Mouse (Mus musculus) thymus, adult 18-20 months (tissue): ENCODE measurements around the gene 1700016D06Rik.
"Not testable (repeated sequence)": the region's sequence is repeated elsewhere in the genome, so short reads cannot be mapped to it uniquely, and the experiment has no call there.

Experiments
- DNase-seq, 2 experiments: peaks; one replicate each; pipeline ENCODE4 v3.0.0; 2022; ENCODE audit warnings: mixed read lengths in 2 of 2

Gene 1700016D06Rik

DNA sequence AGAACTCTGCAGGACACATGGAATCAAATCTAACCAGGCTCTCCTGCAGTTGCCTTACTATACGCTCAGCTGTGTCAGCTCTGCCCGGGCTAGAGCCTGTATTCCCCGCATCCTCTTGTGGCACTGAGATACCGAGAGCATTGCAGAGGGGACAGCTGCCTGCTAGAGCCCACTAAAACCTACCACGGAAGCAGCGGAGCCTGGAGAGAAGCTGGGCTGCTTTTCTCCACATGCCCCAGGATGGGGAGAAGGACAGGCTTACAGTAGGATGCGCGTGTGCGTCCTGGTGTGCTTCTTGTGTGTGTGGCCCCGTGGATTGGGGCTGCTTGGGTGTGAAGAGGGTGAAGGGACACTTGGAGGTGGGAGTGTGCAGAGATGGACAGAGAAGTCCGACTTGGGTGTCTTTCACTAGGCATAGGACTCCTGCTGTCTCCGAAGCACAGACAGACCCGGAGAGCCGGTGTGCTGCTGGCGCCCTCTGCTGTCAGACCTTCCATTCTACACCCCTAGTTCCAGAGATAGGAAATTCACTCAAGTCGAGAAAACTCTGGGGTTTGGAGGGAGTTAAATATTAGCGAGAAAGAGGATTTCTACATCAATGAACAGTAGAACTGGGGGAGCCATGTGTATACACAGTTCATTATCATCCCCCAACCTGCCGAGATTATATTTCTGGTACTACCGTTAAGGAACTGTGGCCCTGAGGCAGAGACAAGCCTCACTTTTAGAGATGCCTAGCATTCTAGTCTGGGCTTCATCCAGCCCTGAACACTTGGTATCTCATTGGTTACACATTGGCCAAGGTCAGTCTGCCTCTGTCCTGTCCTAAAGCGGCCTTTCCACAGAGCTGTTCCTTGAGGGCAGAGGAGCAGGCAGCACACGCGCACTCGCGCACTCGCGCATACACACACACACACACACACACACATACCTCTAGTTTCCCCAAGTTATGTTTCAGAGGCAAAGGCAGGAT lies 517 bp downstream of the 1700016D06Rik start:
- peak; percentile 26 to 32 for DNase-seq

DNA sequence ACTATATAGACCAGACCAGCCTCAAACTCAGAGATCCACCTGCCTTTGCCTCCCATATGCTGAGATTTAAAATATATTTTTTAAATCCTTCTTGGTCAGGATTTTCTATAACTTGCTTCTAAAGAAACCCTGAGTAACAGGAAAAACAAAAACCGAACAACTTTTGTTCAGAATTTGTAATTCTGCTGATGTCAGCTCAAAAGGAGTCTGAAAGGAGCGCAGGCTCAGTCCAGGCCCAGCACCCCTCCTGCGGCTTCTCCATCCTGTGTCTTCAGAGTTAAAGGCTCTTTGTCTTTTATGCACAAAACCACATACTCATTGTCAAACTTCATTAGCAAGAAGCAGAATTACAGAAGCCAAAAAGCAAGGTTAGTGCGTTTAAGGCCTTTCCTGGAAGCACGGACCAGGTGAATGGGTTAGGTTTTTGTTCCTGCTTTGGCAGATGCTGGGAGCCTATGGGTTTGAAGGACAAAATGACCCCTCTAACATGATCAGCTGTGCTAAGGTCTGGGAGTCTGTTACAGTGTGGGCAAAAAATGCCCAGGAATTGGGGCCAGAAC lies 1.3 kb downstream of the 1700016D06Rik start:
- no peak for DNase-seq

DNA sequence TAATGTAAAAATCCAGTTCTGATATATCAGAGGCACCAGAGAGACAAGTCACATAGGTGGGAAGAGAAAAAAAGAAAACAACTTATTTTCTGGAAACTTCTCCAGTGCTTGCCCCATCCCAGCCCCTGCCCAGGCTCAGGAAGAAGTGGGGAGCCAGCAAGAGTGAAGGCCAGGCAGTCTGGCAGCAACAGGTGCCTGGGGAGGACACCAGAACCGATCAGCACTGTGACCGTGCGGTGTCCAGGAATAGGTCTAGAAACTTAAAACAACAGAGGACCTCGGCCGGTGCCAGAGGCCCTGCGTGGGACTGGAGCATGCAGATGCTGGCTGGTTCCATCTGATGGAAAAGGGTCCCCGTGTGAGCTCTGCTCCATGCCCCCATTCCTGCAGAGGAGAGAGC lies 3.4 kb downstream of the 1700016D06Rik start:
- no peak for DNase-seq

DNA sequence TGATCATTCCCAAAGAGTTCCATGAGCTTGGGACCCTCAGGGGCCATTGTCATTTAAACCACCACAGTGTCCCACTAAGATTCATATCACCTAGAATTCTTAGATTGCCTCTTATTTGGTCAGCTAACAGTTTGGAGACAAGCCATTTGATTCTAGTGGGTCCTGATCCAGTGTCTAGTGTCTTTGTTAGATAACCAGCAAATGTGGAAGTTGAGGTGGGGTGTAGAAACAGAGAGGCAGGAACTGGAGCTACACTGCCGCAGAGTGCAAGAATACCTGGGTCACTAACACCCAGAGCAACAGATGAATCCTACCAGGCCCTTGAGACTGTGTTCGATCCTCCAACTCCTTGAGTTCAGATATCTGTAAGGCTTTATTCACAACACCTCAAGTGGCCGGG lies 4.7 kb downstream of the 1700016D06Rik start:
- DNase-seq, result no peak

DNA sequence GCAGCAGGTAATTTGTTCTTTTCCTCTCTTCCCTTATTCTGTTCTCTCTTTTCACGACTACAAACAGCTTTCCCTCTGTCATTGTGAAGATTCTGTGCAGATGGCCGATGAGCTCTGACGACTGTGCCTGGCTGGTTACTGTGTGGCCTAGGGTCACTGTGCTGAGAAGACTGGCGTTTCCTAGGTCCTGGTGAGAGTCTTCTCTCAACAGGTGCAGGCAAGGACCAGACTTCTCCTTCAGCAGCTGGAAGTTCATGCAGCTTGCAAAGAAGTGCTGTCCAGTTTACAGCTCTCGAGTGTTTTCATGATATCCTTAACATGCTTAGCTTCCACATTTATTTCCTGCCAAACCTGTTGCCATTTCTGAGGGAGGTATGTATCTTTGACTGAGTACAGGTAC lies 6.9 kb downstream of the 1700016D06Rik start:
- DNase-seq, result no peak

DNA sequence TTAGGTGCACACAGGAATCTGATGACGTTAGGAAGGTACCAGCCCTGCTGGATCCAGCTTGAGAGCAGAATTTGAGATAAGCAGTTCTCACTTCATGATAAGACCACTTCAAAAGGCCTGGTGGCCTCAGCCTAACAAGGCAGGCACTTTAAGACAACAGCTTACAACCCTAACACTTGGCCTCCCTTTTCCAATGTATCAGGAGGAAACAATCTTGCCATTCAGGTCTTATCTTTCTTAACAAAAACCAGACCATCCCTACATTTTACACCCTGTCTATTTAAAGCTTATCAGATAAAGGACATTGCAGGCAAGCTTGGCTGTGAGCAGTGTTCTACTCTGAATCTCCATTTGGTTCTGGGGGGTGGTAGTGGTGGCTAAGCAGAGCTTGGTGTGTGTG lies 8.4 kb downstream of the 1700016D06Rik start:
- no peak for DNase-seq

DNA sequence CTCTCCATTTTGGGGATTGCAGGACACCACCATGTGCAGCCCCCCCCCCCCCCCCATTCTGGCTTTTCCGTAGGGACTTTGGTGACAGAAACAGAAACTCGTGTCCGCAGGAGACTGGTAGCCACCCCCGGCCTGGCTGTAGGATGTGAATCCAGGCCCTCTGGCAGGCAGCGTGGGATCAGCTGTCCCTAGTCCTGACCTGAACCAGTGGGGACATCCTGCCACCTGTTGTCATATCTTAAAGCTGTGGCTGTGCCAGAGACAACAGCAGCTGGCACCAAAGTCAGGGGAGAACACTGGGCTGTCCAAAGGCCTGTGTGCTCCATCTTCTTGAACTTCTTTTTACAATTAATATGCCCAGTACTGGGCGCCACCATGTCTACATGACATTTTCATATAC lies 9.1 kb downstream of the 1700016D06Rik start:
- DNase-seq, result no peak

DNA sequence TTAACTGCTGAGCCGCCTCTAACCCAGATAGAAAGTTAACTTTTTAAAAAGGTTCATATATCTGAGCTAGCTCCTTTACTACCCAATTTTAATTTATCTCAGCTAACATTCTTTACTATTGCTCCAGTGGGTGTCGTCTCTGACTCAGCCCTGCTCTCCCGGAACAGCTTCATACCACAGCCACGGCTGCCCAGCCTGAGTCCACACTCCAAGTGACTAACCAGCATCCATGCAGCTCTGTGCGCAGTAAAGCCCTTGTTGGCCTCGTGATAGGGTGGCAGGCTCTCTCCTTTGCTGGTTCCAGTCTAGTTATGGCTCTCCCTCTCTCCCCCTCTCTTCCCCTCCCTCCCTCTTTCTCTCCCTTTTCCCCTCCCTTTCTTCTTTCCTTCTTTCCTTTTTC lies 9.6 kb downstream of the 1700016D06Rik start:
- no peak for DNase-seq

DNA sequence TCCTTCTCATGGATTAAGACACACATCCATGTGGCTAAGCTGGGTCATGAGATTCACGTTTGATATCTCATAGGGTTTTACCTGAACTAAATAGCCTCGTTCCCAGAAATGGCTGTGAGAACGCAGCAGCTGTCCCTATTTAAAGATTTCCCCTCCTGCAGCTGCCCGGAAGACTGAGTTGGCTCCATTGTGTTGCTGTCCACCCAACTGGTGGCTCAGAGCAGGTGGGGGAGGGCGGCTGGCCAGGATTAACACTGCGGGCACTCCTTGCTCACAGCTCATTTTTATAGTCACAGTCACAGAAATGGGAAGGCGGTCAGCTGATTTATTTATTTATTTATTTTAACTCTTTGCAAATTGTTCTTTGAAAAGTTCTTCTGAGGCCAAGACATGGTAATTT lies 10.9 kb downstream of the 1700016D06Rik start:
- no peak for DNase-seq

DNA sequence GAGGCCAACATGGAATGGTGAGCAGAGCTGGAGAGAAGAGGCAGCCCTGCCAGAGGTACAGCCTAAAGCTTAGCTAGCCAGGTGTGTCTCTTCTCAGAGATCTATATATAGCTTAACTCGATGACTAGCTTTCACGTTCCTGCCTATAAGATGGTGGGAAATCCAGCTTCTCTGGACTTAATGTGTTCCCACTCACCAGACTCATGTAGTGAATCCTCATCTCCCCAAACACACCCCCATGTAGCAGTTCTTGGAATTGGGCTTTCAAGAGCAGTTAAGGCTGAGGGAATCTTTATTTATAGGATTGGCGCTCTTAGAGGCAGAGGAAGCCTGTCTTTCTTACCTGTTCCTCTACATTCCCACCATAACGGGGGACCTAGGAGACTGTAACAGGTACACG lies 13.6 kb downstream of the 1700016D06Rik start:
- no peak for DNase-seq

DNA sequence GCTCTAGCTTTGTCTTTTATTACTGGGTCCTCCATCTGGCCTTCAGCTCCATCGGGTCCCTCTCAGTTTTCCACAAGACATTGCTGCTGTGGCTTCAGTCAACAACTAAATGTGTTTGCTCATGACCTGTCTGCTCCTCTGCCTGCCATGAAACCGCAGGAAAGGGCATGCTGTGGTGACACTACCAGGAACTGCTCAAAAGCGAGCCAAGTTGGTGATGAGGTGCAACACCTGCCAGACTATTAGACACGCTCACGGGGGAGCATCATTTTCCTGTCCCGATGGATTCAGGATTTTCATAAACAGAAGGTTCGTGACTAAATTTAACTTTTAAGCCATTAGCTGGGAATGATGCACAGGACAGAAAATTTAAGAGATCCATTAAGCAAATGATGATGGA lies 16.3 kb downstream of the 1700016D06Rik start:
- DNase-seq, result no peak

DNA sequence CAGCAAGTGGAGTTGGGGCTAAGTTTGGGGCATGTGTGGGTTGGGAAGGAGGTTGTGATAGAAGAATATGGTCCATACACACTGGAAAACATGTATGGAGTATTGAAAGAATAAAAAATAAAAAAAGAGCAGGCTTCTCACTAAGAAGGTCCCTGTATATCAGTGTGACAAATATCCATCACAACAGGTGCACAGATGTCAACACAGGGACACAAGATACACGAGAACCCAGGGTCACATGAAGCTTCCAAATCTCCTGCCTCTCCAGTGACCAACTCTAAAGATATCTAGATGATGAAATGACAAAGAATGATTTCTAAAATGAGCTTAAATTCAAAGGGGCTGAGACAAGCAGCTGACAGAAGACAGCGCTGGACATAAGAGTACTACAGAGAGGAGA lies 32.6 kb downstream of the 1700016D06Rik start:
- DNase-seq, result no peak

DNA sequence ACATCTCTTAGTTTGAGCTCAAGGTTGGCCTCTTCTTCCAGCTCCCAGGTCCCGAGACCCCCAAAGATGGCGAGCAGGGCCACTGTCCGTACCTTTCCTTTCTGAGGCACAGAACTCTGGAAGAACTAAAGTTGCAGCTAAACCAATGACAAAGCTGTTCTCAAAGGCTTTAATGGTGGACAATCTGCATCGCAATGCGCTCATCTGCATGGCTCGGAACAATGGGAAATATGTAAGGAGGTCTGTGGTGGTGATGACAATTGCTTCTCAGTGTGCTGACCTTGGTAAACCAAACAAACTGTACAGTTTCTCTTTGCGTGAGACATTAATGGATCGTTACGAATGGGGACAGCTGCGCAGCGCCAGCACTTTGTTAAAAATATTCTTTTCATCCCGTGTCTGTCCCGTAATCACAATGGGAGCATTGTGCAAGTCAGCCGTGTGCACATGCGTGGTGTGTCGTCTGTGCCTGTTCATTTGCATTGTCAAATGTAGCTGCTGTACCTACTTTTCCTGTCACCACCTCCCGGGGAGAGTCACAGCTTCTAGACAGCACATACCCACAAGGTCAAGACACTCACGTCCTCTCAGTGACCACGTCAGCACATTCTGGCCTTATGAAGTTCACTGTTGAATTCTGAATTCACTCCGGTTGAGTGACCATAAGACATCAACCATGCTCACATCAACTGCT lies 34.7 kb downstream of the 1700016D06Rik start:
- not testable (repeated sequence) for DNase-seq

DNA sequence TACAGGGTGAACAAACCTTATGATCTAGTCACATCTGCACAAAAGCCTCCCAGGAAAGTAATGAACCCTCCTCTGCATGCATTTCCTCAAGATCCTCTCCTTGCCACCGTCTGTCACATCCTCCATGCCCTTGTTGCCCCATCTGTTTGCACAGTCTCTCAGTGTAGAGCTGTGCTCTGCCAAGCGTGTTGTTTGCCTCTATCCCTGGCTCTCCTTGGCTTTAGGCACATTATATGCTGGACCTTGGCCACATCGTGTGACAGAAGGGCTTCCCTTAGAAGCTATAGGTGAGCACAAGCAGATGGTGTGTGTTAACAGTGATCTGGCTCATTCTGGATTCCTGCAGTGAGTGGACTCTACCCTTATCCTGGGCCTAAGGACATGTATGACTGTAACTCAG lies 38.9 kb downstream of the 1700016D06Rik start:
- no peak for DNase-seq

DNA sequence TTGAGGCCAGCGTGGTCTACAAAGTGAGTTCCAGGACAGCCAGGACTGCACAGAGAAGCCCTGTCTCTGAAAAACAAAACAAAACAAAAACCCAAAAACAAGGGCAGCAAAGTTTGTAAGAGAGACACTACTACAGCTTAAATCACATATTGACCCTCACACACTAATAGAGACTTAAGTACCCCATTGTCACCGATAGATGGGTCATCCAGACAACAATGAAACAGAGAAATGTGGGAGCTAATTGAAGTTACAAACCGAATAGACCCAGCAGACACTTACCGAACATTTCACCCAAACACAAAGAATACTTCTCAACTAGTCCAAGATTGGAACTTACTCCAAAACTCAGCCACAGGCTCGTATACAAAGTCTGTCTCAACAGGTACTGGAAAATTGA lies 50.8 kb downstream of the 1700016D06Rik start:
- no peak for DNase-seq

DNA sequence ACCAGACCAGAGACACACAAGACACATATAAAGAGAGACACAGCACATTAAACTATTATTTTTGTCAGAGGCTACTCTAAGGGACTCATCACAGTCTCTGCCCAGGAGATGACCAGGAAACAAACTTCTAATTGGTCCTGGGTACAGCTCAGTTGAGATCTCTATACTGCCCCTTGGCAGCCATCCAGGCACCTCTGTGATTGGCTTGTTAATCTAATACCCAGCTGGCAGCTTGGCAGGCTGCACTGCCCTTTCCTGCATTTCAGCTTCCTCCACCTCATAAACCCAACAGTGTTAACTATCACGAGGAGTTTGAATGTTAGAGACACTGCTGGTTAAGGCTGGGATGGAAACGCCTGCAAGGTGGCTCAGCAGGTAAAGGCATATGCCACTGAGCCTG lies 57.7 kb downstream of the 1700016D06Rik start:
- no peak for DNase-seq

DNA sequence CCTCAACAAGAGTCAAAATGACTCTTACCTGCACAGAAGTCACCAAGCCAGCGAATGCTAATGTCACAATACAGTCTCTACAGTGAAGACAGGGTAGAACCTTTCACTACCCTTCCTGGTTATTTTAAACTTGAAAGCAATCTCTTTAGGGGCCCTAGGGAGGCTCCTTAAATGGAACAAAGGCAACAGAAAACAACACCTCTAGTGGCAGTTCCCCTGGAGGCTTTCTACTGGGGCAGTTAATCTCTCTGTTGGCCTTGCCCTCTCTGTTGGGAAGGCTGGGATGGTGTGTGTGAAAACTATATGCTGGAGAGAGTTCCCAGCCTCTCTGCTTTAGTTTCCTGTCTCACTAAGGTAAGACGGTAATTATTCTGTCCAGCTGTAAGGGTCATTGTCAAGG lies 60.3 kb downstream of the 1700016D06Rik start:
- DNase-seq, result no peak

DNA sequence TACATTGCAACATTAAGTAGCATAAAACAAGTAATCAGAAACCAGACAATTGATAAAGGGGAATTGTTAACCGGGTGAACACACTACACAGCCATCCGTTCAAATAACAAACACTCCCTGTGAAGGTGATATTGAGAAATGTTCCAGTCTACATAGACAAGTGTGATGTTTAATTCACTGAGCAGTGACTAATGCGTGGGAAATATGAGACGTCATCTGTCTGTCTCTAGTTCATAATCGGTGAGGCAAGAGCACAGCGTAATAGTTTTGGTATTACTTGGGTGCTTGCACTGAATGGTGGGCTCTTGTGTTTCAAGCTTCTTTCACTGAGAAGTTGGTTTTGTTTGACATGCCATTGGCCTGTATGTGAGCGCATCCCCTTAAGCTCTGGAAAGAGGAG lies 63.3 kb downstream of the 1700016D06Rik start:
- no peak for DNase-seq

DNA sequence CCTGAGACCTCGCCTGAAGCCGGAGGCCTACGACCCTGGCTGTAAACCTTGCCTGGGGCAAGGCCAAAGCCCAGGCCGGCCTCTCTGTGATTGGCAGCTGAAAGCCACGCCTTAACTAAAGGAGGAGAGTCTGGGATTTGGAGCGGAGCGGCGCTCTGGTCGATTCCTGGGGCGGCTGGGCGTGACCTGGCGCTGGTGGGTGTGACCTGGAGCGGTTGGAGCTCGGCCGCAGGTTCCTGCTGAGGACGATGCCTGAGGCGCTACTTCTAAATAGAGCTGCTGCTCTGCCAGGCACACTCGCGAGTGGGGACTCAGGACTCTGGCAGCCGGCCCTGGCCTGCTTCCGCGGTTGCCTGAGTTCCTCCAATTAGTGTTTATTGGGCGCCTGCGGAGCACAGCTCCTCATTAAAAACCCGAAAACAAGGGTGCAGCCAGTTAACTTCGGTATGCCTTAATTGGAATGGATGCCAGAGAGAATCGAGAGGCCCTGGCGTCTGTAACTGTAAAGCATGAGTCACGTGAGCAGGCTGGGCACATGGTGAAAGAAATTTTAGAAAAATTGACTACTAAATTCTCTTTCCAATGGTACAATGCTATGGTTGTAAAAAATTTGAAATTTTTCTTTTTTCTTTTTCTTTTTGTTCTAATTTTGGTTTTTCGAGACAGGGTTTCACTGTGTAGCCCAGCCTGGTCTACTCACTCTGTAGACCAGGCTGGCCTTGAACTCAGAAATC lies 64.4 kb downstream of the 1700016D06Rik start:
- DNase-seq, result peak; percentile 60 to 69

DNA sequence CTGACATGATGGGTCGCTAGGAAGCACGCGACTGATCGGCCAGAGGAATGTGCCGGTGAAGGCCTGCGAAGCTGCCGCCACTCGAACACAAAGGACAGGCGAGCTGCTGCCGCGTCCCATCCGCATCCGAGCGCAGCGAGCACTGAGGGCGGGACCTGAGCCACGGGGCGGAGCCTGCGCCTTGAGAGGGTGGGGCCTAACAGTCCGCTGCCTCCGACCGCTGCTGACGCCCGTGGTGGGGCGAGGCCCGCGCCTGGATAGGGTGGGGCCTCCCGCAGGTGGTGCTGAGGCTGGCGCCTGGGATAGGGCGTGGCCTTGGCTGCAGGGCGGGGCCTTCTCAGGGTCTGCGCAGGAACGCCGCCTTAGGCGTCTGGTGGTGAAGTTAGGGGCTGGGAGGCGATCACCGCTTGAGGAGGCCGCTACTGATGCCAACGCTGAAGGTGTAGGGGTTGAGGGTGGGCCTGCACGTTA lies 65.2 kb downstream of the 1700016D06Rik start, which contains the start of gene Ankrd10:
Gene Ankrd10 (minus strand): TSS at position 147 of the 471 bp plus-strand sequence.
- DNase-seq, result peak; percentile 98

DNA sequence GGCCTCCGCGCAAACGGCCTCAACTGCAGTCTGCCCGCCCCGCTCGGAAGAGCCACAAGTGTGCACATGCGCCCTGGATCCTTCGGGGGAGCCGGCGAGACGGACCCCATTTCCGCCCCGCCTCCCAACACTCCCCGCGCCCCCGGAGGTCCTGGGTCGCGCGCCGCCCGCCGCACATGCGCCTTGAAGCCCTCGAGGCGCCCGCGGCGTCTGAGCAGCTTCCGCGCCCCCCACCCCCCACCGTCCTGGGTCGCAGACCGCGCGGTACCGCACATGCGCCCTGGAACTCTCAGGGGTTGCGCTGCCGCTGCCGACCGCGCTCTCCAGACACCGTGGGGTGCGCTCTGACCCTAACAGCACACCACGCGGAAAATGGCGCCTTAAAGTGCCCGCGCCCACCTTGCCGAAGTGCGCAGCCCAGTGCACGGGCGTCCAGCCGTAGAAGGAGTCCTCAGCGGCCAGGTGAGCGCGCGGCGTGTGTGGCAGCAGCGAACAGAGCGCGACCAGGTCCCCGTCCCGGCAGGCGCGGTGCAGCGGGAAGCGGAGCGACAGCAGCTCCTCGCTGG lies 65.8 kb downstream of the 1700016D06Rik start:
- DNase-seq, result peak; percentile 92 to 93

DNA sequence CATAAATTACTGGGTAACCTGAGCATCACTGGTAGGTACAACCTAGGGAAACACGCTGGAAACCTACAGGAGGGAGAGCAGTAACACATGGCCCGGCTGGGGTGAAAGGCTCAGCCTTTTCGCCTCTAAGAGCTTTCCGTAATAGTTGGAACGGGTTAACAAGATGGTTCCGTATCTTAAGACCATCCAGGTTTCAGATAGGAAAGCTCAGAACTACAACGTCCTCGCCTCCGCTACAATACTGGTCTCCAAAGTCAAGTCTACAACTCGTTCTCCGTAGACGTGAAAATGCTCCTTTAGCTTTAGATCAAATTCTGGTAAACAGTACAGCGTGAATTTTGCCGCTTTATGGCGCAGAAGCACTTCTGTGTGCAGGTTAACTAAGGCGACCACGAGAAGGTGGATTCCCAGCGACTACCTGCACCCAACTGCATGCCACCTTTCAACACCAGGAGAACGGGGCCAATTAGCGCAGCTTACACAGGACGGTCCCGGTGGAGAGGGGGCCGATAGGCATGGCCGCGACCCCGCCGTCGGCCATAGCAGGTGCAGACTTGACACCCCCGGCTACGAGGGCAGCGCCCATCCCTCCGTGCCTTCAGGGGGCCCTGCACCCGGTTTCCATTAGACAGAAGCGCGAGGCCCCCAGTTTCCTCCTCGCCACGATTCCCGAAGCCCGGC lies 66.4 kb downstream of the 1700016D06Rik start:
- DNase-seq, result no peak
